Mouse (Mus musculus) induced T-regulatory cell, adult 2 months (primary cell): ENCODE measurements around the gene Trabd2b.

ENCODE experiments used
- DNase-seq: peaks from one replicate; pipeline ENCODE4 v3.0.0-alpha.2; 2012; ENCODE audit warnings: low read depth

Gene Trabd2b

GRCm38 (mm10) chr4:114542136-114542535 lies 135.6 kb downstream of the Trabd2b start:
- DNase-seq, result no peak

GRCm38 (mm10) chr4:114545481-114546200 lies 139.1 kb downstream of the Trabd2b start:
- no peak for DNase-seq

GRCm38 (mm10) chr4:114547658-114548448 lies 141.3 kb downstream of the Trabd2b start:
- DNase-seq, result no peak

GRCm38 (mm10) chr4:114549487-114549886 lies 143.0 kb downstream of the Trabd2b start:
- no peak for DNase-seq

GRCm38 (mm10) chr4:114550471-114551156 lies 144.1 kb downstream of the Trabd2b start:
- no peak for DNase-seq

- no peak for DNase-seq
Measured at GRCm38 (mm10) chr4:114556880-114557279, 150.4 kb downstream of the Trabd2b start.

GRCm38 (mm10) chr4:114557731-114558130 lies 151.2 kb downstream of the Trabd2b start:
- DNase-seq, result no peak

- no peak for DNase-seq
Measured at GRCm38 (mm10) chr4:114558487-114558886, 152.0 kb downstream of the Trabd2b start.

- DNase-seq, result no peak
Measured at GRCm38 (mm10) chr4:114560638-114561216, 154.2 kb downstream of the Trabd2b start.

GRCm38 (mm10) chr4:114564131-114564695 lies 157.7 kb downstream of the Trabd2b start:
- DNase-seq, result no peak

GRCm38 (mm10) chr4:114567594-114567993 lies 161.1 kb downstream of the Trabd2b start:
- DNase-seq, result no peak

- DNase-seq, result no peak
Measured at GRCm38 (mm10) chr4:114568081-114568605, 161.6 kb downstream of the Trabd2b start.

GRCm38 (mm10) chr4:114578153-114578950 lies 171.8 kb downstream of the Trabd2b start:
- DNase-seq, result no peak

- no peak for DNase-seq
Measured at GRCm38 (mm10) chr4:114583546-114584144, 177.1 kb downstream of the Trabd2b start.

GRCm38 (mm10) chr4:114584686-114585085 lies 178.2 kb downstream of the Trabd2b start:
- DNase-seq, result no peak

- DNase-seq, result no peak
Measured at GRCm38 (mm10) chr4:114593554-114594215, 187.2 kb downstream of the Trabd2b start.

GRCm38 (mm10) chr4:114595188-114595701 lies 188.7 kb downstream of the Trabd2b start:
- no peak for DNase-seq

- no peak for DNase-seq
Measured at GRCm38 (mm10) chr4:114599121-114599520, 192.6 kb downstream of the Trabd2b start.

GRCm38 (mm10) chr4:114601201-114602009 lies 194.9 kb downstream of the Trabd2b start:
- no peak for DNase-seq
